Mouse (Mus musculus) CD4-positive helper T cell, adult 2 months (primary cell): ENCODE measurements at regions not wholly inside any gene's neighbourhood (a gene's known extent, or its start where the extent isn't known, plus 50 kb on each side); places are given as distances from the start of the nearest gene placed in this dataset.
"Not testable (repeated sequence)": the region's sequence is repeated elsewhere in the genome, so short reads cannot be mapped to it uniquely, and the experiment has no call there.

Source experiments
- DNase-seq: peaks from one replicate; pipeline ENCODE4 v3.0.0-alpha.2; 2012; ENCODE audit warnings: low read depth, missing footprints, low spot score

DNA sequence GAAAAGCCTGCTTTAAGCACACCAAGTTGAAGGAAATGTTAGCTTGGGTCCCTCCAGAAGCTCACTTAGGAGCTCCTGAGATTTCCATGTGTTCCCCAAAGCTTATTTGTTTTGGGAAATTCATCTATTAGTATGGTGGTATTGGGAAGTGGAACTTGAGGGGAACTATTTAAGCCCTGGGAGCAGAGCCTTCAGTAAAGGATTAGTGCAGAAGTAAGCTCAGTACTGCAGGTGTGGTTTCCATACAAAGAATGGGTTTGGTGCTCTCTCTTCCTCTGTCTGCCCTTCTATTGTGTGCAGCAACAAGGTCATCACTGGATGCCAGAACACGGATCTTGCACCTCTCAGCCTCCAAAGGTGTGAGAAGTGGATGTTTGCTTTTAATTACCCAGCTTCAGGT is 57.2 kb downstream of the Foxa2 start:
- no peak for DNase-seq

DNA sequence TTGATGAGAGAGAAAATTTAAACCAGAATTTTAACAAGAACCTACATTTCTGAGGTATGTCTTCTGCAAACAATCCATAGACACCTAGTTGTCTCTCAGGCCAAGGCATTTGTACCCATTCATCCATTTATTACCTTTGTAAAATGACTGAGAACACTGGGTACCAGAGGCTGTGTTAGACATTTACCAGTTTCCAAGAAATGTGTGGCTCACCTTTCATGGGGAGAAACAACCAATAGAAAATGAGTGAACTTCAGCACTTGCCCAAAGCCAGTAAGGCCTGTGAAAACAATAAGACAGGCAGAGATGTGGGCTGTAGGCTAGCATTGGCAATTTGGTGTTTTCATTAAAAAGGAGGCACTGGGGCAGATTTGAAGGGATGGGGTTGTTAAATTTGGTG is 58.2 kb downstream of the Foxa2 start:
- no peak for DNase-seq

- DNase-seq = no peak
Observed at GRCm38 (mm10) chr2:147985261-147985575, 61.6 kb downstream of the Foxa2 start.

DNA sequence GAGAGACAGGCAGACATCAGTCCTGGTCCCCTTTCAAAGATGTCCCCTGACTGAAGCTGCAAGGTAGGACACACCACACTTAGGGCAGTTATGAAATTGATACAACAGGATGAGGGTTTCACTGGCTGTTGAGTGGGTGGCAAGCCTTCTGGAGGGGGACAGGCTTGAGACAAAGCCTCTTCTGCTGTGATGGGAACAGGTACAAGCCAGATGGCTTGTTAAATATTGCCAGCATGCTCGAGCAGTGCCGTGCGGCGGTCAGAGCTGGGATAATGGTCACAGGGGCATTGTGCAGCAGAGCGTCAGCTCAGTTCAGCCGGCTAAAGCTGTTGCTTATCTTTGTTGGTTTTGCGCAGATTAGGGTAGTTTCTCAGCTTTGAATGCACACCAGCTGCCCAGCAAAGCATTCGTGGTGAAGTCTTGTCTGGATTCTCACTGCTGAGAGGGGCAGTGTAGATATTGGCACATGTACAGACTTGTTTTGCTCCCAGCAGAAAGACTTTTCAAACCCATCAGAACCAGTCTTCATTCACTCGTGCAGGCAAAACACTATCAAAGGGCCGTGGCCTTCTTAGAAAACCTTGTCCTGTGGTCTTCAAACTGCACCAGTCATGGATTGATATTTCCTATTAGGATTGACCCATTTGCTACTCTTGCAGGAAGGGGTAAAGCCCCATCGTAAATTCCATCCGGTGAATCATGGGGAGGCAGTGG is 62.1 kb downstream of the Foxa2 start:
- DNase-seq = no peak

DNA sequence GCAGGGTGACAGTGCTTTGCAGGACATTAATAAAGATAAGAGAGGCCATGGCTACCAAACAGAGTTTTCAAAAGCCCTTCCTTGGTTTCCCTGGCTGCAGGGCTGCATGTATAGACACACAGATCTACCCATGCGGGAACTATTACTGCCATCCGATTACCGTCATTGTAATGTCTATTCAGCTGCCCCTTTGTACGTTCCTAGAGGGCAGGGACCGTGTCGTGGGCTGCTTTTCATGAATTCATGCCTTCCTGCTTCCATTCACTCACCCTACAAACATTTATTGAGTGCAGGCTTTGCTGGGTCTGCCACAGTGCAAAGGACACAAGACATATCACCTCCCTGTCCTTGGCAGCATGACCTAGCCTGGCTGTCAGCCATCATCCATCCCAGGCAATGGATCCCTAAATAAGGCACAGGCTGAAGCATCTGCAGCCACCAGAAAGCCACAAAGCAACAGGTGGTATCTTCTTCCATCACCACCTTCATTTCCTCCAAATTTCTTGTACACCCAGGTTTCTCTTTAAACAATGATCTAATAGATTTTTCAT is 65.8 kb downstream of the Foxa2 start:
- no peak for DNase-seq

DNA sequence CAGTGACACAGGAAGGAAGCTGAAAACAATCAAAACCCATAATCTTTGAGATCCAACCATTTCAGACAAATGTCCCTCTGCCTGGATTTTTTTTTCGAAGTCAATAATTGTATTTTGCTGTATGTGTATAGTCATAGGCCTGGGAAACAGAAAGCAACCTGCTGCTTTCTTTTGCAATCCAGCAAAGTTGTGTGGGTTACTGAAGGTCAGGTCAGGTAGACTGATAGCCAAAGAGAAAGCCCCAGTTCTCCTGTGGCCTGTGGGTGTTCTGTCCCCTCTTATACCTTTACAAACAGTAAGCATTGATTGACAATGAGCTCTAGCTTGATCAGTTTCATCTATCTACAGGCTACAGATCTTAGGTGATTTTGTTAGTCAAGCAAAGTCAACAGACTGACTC is 66.4 kb downstream of the Foxa2 start:
- DNase-seq = no peak

- no peak for DNase-seq
Observed at GRCm38 (mm10) chr2:147979660-147980364, 67.0 kb downstream of the Foxa2 start.

- DNase-seq = no peak
Observed at GRCm38 (mm10) chr2:147979001-147979400, 67.8 kb downstream of the Foxa2 start.

GRCm38 (mm10) chr2:147974776-147975175 is 72.0 kb downstream of the Foxa2 start:
- no peak for DNase-seq

DNA sequence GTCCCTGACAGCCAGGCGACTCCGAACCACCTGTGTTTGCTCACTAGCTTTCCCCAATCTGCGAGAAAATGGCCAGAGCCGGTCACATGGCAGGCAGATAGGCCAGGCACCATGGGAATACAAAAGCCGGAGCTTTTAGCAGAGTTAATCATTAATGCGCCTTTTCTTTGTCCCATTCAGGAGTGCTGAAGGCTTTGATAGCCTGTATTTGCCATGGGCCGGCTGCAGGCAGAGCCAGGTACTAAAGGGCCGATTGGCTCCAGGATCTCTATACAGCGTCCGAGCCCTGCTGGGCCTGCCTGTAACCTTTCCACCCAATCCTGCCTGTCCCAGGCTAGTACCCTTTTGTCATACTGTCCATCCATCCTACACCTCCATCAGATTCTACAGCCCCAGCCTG is 78.1 kb downstream of the Foxa2 start:
- DNase-seq = no peak

DNA sequence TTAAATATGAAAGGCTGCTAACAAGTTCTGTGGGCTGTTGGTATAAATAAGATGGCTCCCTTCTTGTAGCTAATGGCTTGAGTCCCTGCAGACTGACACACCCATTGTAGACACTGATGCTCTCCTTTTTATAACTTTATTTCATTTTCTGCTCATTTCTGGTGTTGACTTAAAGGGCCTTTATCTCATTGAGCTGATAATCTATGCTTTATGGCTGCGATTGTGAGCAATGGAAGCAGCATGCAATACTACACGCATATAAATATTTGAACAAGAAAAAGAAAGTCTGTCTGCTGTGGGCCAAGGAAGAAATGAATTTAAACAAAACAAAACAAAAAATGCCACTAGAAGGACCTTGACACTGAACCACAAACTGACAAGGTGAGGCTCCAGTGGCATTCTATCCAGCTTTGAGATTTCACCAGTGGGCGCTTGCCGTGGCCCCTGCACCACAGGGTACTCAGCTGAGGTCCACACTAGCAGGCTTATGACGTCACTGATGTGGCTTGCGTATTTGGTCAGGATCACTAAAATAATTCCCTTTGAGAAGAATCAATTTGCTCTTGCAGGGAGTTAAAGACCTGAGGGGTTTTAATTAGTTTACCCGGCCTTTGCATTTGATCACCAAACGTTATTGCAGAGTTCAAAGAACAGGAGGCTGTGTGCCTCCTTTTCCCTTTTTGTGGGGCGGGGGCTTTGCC is 78.8 kb downstream of the Foxa2 start:
- no peak for DNase-seq

GRCm38 (mm10) chr2:147963284-147963683 is 83.5 kb downstream of the Foxa2 start:
- not testable (repeated sequence) for DNase-seq

- no peak for DNase-seq
Observed at GRCm38 (mm10) chr2:147961633-147962032, 85.1 kb downstream of the Foxa2 start.

GRCm38 (mm10) chr2:147954183-147954582 is 92.6 kb downstream of the Foxa2 start:
- no peak for DNase-seq

- DNase-seq = no peak
Observed at GRCm38 (mm10) chr2:147951233-147951632, 95.5 kb downstream of the Foxa2 start.

DNA sequence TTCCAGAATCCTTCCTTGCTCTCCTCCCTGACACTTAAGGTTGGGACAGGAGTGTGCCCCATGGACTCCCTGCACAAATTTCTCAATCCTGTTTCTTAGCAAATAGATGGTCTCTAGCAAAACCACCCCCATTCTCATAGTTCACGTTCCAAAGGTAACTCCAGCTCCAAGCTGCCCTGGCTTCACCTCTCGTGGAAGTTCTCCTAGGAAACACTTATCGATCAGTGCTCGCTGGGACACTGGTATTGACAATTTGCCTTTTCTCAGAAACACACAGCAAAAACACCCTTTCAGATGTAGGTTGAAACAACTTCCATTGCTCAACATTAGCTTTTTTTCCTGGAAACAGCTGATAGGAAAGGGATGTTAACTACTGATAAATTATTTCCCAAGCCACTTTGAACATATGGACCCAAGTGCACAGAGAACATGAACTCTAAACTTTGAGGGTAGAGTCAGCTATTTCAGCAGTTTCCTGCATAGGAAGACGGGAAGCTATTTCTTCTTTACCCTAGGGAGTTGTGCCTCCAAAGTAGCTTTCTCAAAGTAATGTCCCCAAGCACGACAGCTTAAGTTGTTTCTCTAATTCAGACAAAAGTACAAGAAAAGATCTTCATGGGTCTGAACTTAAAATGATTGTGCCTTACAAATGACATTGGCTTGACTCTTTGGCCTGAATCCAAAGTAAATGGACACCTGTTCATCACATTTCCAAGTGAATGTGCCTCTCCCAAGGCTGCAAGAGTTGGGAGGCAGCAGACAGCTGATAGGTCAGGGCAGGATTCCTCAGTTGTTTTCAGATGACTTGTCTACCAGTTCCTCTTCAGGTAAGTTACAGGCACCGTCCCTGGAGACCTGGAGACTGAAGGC is 102.4 kb downstream of the Foxa2 start:
- no peak for DNase-seq

DNA sequence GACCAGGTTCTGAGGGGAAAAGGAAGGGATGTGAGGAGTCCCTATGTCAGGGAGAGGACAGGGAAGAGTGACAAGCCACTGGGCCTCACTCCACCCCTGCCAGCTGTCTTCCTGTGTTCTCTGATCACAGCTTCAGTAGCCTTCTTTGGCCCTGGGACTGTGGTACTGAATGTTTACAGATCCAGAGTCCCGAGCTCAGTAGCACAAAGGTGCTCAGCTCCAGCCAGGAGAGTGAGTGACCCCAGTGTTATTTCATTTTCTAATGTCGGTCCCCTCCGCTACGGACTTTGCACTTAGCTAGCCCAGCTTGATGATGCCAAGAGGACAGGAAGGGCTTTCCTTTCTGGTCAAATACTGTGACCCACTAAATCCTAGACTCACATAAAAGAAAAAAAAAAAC is 104.2 kb downstream of the Foxa2 start:
- no peak for DNase-seq

GRCm38 (mm10) chr2:147941319-147941718 is 105.5 kb downstream of the Foxa2 start:
- no peak for DNase-seq

- DNase-seq = no peak
Observed at GRCm38 (mm10) chr2:147932494-147932893, 114.3 kb downstream of the Foxa2 start.

DNA sequence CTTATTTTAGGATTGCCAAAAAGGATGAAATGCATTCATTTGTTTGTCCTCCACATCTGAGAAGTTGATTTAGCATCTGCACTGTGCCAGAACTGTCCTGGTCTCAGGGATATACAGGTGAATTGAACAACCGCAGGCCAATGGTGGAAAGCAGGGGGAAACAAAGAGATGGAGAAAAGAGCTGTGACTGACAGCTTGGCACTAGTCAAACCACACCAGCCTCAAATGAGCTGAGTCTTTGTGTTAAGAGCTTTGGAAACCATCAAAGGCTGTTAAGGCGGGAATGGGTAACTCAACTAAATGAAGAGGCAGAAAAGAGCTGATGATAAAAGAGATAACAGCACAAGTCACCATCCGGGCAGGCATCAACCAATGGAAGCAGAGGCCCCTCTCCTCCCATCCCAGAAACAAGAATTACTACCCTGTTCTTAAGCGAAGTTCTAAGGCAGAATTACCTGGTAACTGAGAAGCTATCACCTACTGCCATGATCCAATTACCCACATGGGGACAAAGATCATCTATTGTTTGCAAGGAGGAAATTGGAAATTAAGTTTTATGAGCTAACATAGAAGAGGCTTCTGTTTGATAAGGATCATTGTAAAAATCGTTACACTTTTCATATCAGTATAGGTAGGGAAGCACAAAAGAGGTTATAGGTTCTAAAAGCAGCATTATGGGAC is 117.6 kb downstream of the Foxa2 start:
- DNase-seq = no peak
